Mouse (Mus musculus) liver, embryonic 13.5 days (tissue): Measurements from ENCODE around the gene Lcp1. TPM values are rescaled to one million over a fixed set of nuclear protein-coding genes. Genes with fewer than 3 reads are reported as not detected.

ENCODE experiments used
- ATAC-seq: fragments of 200-750 bp; cut with Nextera tagmentation; 2 replicates; pipeline ENCODE4 v1.8.0; 2017; ENCODE audit warnings: low read depth, mild to moderate bottlenecking, moderate number of reproducible peaks, moderate library complexity
- DNase-seq: peaks from one replicate; pipeline ENCODE4 v3.0.0; 2022
- H3K27ac ChIP-seq: fragments of 300-500 bp; sonication (generic); 2 replicates; pipeline ENCODE4 v1.5.1; 2015; ENCODE audit warnings: moderate library complexity, mild to moderate bottlenecking, inconsistent platforms
- H3K27me3 ChIP-seq: fragments of 300-500 bp; sonication (generic); 2 replicates; pipeline ENCODE4 v1.6.1; 2015; ENCODE audit warnings: mild to moderate bottlenecking, inconsistent platforms
- H3K36me3 ChIP-seq: fragments of 300-500 bp; sonication (generic); 2 replicates; pipeline ENCODE4 v1.6.1; 2015; ENCODE audit warnings: mild to moderate bottlenecking, inconsistent platforms
- H3K4me1 ChIP-seq: fragments of 300-500 bp; sonication (generic); replicated peaks from 2 replicates; pipeline ENCODE4 v1.6.1; 2015; ENCODE audit warnings: inconsistent platforms
- H3K4me2 ChIP-seq: fragments of 300-500 bp; sonication (generic); 2 replicates; pipeline ENCODE4 v1.6.1; 2015; ENCODE audit warnings: inconsistent platforms, mild to moderate bottlenecking, moderate library complexity
- H3K4me3 ChIP-seq: fragments of 300-500 bp; sonication (generic); replicated peaks from 2 replicates; pipeline ENCODE4 v1.5.1; 2015; ENCODE audit warnings: mild to moderate bottlenecking, inconsistent platforms
- H3K9ac ChIP-seq: fragments of 300-500 bp; sonication (generic); 2 replicates; pipeline ENCODE4 v1.6.1; 2015; ENCODE audit warnings: mild to moderate bottlenecking, inconsistent platforms
- H3K9me3 ChIP-seq: fragments of 300-500 bp; sonication (generic); replicated peaks from 2 replicates; pipeline ENCODE4 v1.6.1; 2016; ENCODE audit warnings: inconsistent platforms
- WGBS: fragments of 180-500 bp; shearing (Covaris S2); methylation state at CpG from one replicate; pipeline ENCODE4 v1.1.7; 2015; ENCODE audit not compliant: insufficient replicate concordance; 5-methylcytosine and 5-hydroxymethylcytosine counted together
- polyA plus RNA-seq: library from polyadenylated mRNA; unstranded; fragments of >200 nt; fragmentation: Nextera tagmentation; extraction: Ambion mirVana; gene quantifications from 2 replicates; pipeline ENCODE4 v1.2.1, GENCODE M21; 2015

Gene Lcp1
- polyA plus RNA-seq, 1 experiment from 2014 or later = 29.3 TPM

DNA sequence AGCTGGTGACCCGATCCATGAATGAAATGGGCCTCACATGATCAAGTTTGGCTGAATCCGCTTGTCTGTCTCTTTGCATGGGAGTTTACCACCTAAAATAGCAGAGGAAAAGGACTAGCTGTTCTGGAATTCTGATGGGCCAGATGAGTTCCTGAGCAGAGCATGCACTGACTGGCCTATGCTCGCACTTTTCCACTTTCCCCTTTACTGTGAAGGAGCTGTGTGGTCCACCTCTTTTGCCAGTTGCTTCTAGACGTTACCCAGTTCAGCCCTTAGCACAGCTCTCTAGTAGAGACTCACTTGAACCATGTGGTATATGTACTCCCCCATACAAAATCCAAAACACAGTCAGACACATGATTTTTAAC, 105.7 kb downstream of the Lcp1 start:
- no peak overlapping the region for H3K27ac ChIP-seq

DNA sequence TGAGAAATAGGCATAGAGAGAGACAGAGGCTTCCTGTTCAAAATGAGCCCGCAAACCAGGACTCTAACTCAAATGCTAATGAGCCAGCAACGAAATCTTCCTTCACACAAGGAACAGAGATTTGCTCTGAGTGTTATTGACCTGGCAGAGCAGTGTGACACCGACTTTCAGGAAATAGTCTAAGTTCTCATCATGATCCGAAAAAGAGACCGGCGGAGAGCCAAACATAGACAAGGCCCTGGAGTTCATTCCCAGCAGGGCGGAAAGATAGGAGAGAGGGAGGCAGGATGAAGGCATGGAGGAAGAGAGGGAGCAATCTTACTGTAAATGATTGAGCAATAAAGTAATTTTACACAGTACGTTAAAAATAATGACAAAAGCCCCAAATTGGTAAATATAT, 106.2 kb downstream of the Lcp1 start:
- H3K4me1 ChIP-seq = peaks cover 15% of the 10 kb centered on the region
- H3K27ac ChIP-seq = no peak overlapping the region
- DNase-seq (no peak), ATAC-seq (no peak)
- no peak overlapping the region for H3K4me2 ChIP-seq
- 76% methylated on average over 8 of the region's 8 CpGs for WGBS
- H3K4me3 ChIP-seq = no peak overlapping the region
- H3K36me3 ChIP-seq = no peaks in the 10 kb centered on the region
- H3K9me3 ChIP-seq = no peaks in the 10 kb centered on the region
- H3K9ac ChIP-seq = no peak overlapping the region
- no peaks in the 10 kb centered on the region for H3K27me3 ChIP-seq

More for the DNA sequence above, 105.7 kb downstream of the Lcp1 start:
- no peak overlapping the region for H3K9ac ChIP-seq
- no peaks in the 10 kb centered on the region for H3K36me3 ChIP-seq
- ATAC-seq = no peak
- no peak overlapping the region for H3K4me3 ChIP-seq
- H3K4me2 ChIP-seq = no peak overlapping the region
- peaks cover 15% of the 10 kb centered on the region for H3K4me1 ChIP-seq
- WGBS = 69% methylated on average over 4 of the region's 4 CpGs
- no peaks in the 10 kb centered on the region for H3K9me3 ChIP-seq
- no peak for DNase-seq
- H3K27me3 ChIP-seq = no peaks in the 10 kb centered on the region

- no peak for DNase-seq
- Histone ChIP-seq H3K36me3 (no peaks in the 10 kb centered on the region), H3K4me3 (no peak overlapping the region), H3K27ac (peak overlapping the region; percentile 35), H3K27me3 (no peaks in the 10 kb centered on the region), H3K4me1 (peaks cover 15% of the 10 kb centered on the region), H3K9ac (no peak overlapping the region), H3K9me3 (no peaks in the 10 kb centered on the region), H3K4me2 (no peak overlapping the region)
- WGBS = 25% methylated on average over 6 of the region's 6 CpGs
- ATAC-seq = peak; percentile 77
These were observed 107.3 kb downstream of the Lcp1 start for GRCm38 (mm10) chr14:75238054-75238692.

GRCm38 (mm10) chr14:75242087-75242486, 111.2 kb downstream of the Lcp1 start, which contains the start of gene Cpb2:
Gene Cpb2 (plus strand): TSS chr14:75242287.
- H3K27me3 ChIP-seq = no peaks in the 10 kb centered on the region
- 70% methylated on average over 5 of the region's 5 CpGs for WGBS

DNA sequence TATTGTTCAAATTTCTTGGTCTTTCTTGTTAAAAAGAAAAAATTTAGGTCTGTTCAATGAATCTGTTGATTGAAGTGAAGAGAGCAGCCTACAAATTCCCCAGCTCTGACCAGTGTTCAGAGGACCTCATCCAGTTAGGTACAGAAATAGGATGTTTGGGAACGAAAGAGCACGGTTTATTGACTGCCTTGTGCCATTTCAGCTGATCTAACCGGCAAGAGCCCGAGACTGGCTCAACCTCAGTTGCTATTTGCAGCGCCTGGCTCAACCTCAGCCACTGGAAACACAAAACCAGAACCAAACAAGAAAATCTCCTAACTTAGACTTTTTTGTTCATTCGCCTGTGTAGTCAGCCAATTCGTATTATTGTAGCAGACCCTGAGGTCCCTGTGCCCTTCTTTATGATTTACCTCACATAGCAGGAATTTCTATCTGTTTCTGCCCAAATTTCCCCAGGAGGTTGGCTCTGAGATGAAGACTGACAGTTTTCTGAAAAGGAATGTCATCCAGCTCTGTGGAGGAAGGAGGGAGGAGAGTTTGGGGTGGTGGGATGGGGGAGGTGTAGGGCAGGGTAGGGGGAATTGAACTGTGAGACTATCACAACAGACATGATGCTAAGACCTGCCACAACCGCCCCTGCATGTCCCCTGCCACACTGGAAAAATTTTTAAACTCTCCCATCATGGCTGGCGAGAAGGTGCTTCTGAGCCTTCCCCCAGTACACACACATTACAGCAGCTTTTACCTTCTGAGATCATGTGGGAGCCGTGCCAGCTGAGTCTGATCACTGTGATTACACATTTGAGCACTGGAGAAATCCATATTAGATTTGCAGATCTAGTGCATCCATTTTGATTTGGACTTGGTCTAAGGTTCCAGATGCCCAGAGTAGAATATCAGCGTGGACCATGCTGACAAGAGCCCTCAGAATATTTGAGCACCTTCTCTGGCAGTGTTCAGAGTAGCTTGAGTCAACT, 115.4 kb downstream of the Lcp1 start:
- Histone ChIP-seq H3K9ac (no peak overlapping the region), H3K27me3 (no peaks in the 10 kb centered on the region), H3K4me1 (peaks cover 4% of the 10 kb centered on the region; the same call in 1 of the 2 replicates), H3K9me3 (no peaks in the 10 kb centered on the region), H3K36me3 (no peaks in the 10 kb centered on the region), H3K27ac (no peak overlapping the region), H3K4me2 (no peak overlapping the region), H3K4me3 (no peak overlapping the region)
- WGBS = 57% methylated on average over 11 of the region's 11 CpGs
- no peak for ATAC-seq
- no peak for DNase-seq

More at GRCm38 (mm10) chr14:75242087-75242486, 111.2 kb downstream of the Lcp1 start, which contains the start of gene Cpb2:
- H3K9ac ChIP-seq = 0 out of 2 replicates have a peak within 1 kb of the TSS, but pooled peaks have one; percentile 6
- H3K27ac ChIP-seq = peak within 1 kb of the TSS; percentile 54; the same call in 1 of the 2 replicates
- peak within 1 kb of the TSS; percentile 32; the same call in 1 of the 2 replicates for H3K4me2 ChIP-seq
- peaks cover 19% of the 10 kb centered on the region for H3K4me1 ChIP-seq
- no peaks in the 10 kb centered on the region for H3K9me3 ChIP-seq
- H3K36me3 ChIP-seq = no peaks in the 10 kb centered on the region
- DNase-seq (no peak), ATAC-seq (peak; percentile 52)
- H3K4me3 ChIP-seq = peak within 1 kb of the TSS; percentile 25

GRCm38 (mm10) chr14:75250432-75250831, 119.5 kb downstream of the Lcp1 start:
- Histone ChIP-seq H3K27me3 (no peaks in the 10 kb centered on the region), H3K4me3 (no peak overlapping the region), H3K27ac (no peak overlapping the region), H3K36me3 (no peaks in the 10 kb centered on the region), H3K9me3 (no peaks in the 10 kb centered on the region), H3K9ac (no peak overlapping the region), H3K4me1 (no peaks in the 10 kb centered on the region; the same call in 1 of the 2 replicates), H3K4me2 (no peak overlapping the region)
- WGBS = 64% methylated on average over 3 of the region's 3 CpGs
- no peak for DNase-seq
- no peak for ATAC-seq

DNA sequence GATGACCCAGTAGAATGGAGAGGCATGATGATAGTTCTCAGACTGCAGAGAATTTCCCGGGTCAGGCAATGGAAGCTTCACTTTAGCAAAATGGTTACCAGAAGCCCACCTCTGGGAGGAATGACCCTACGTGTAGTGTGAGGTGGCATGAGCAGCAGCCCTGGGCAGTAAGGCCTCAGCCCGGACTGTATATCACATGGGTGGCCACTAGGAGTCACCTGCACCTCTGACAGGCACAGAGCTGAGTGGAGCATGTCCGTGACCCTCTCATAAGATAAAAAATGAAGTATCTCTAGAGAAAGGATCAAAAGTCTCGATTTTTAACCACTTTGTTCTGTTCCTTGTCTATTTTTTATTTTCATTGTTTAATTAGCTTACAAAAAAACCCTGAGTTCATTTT, 125.6 kb downstream of the Lcp1 start:
- no peaks in the 10 kb centered on the region; the same call in 1 of the 2 replicates for H3K36me3 ChIP-seq
- no peak for DNase-seq
- H3K4me1 ChIP-seq = no peaks in the 10 kb centered on the region
- H3K27me3 ChIP-seq = no peaks in the 10 kb centered on the region
- no peak overlapping the region for H3K27ac ChIP-seq
- no peaks in the 10 kb centered on the region for H3K9me3 ChIP-seq
- no peak overlapping the region for H3K4me3 ChIP-seq
- no peak overlapping the region for H3K9ac ChIP-seq
- ATAC-seq = peak; percentile 51; the same call in 1 of the 2 replicates
- H3K4me2 ChIP-seq = no peak overlapping the region
- WGBS = 39% methylated on average over 5 of the region's 5 CpGs

GRCm38 (mm10) chr14:75269531-75269930, 138.6 kb downstream of the Lcp1 start:
- no peak overlapping the region for H3K4me3 ChIP-seq
- H3K9ac ChIP-seq = no peak overlapping the region
- WGBS = 78% methylated on average over 5 of the region's 5 CpGs
- H3K4me2 ChIP-seq = no peak overlapping the region
- H3K9me3 ChIP-seq = no peaks in the 10 kb centered on the region
- ATAC-seq (no peak), DNase-seq (no peak)
- no peaks in the 10 kb centered on the region for H3K36me3 ChIP-seq
- H3K27ac ChIP-seq = no peak overlapping the region
- no peaks in the 10 kb centered on the region for H3K4me1 ChIP-seq
- H3K27me3 ChIP-seq = no peaks in the 10 kb centered on the region

DNA sequence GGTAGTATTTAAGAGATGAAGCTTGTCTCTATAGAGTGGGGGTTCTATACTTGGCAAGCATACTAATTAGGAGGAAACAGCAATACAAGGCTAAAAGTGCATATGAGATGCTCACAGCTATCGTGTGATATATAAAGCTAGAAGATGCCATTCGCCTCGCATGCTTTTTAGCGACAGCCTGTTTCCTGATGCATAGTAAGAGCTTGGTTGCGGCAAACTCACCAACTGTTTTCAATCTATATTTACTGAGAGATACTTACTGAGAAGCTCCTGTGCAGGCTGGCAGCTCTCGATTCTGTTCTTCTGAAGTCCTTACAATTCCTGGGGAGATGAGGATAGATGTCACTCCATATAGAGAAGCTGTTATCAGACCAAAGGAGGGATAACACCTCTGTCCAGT, 148.8 kb downstream of the Lcp1 start:
- no peak overlapping the region for H3K27ac ChIP-seq
- no peak overlapping the region for H3K4me2 ChIP-seq
- ATAC-seq = no peak
- no peak overlapping the region for H3K9ac ChIP-seq
- peaks cover 5% of the 10 kb centered on the region for H3K4me1 ChIP-seq
- H3K9me3 ChIP-seq = no peaks in the 10 kb centered on the region
- 0 out of 2 replicates have a peak, but pooled peaks cover 2% of the 10 kb centered on the region for H3K27me3 ChIP-seq
- WGBS = 79% methylated on average over 6 of the region's 6 CpGs
- H3K36me3 ChIP-seq = no peaks in the 10 kb centered on the region
- DNase-seq = no peak
- no peak overlapping the region for H3K4me3 ChIP-seq

DNA sequence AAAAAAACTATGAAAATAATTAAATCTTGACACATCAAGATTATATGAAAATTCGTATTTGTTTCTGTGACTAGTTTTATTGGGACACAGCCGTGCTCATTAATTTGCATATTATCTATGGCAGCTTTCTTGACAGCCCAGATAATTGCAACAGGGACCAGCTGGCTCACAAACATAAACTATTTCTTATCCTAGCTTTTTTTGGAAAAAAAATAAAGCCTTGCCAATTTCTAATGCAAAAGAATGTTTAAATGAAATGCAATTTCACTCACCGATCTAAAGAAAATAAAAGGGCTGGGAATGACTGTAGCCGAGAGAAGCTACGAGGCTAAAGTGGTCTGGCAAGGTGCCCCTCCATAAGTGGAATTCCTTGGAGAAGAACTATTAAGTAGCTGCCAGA, 149.5 kb downstream of the Lcp1 start:
- H3K4me1 ChIP-seq = peaks cover 12% of the 10 kb centered on the region
- no peaks in the 10 kb centered on the region for H3K9me3 ChIP-seq
- no peak overlapping the region for H3K27ac ChIP-seq
- no peak overlapping the region for H3K4me2 ChIP-seq
- no peak overlapping the region for H3K9ac ChIP-seq
- DNase-seq = no peak
- no peaks in the 10 kb centered on the region for H3K36me3 ChIP-seq
- 0 out of 2 replicates have a peak, but pooled peaks cover 2% of the 10 kb centered on the region for H3K27me3 ChIP-seq
- ATAC-seq = no peak
- WGBS = 58% methylated on average over 5 of the region's 5 CpGs
- no peak overlapping the region for H3K4me3 ChIP-seq
